Mouse (Mus musculus): ENCODE results near the gene Hspb2.

DNA sequence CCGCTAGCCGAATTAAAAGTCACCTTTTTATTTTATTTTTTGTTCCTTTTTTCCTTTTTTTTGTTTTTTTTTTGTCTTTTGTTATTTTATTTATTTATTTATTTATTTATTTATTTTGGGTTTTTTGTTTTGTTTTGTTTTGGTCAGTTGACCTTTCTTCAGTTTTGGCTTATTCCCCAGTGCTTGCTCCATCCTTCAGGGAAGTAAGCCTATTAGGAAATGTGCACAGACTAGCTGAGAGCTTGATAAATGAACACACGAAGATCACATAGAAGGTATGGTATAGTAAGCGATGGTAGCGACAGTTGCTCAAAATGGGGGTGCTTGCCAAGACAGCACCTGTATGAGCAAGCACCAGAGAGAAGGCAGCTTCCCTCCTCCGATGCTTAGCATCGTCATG is 45.5 kb upstream of the Hspb2 start:
- TF ChIP-seq CTCF (IDR thresholded peaks at IDR 0.05; ENCODE audit: extremely low read depth, insufficient read depth, insufficient read length, insufficient replicate concordance) (no peak), POLR2A (IDR thresholded peaks at IDR 0.05; ENCODE audit: low read depth, low read length) (no peak)
